Mouse (Mus musculus): ENCODE measurements at regions not wholly inside any gene's neighbourhood (a gene's known extent, or its start where the extent isn't known, plus 50 kb on each side); places are given as distances from the start of the nearest gene placed in this dataset.

DNA sequence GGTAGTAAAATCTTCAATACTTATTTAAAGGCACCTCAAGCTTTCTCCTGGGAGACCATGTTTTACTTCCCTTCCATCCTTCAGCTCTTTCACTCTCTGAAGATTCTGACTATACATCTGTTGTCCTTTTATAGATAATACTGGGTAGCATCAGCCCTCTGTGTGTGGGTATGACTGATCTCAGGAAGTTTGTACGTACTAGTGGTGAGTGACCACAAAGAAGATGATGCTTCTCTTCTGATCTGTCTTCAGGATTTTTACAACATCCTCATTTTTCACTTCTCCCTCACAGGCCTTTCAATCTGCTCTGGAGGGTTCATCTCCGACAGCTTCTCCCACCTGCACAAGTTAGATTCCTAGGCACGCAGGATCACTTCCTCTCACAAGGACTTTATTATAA, 119.4 kb upstream of the Acvr2a start:
- TF ChIP-seq ZNF384 (IDR thresholded peaks at IDR 0.05; ENCODE audit: low read depth, low read length) (no peak), HCFC1 (IDR thresholded peaks at IDR 0.05; ENCODE audit: borderline replicate concordance, insufficient read depth, low read length) (no peak)
